Mouse (Mus musculus): ENCODE results near the gene Pcsk7. TPM values are rescaled to one million over a fixed set of nuclear protein-coding genes. Genes with fewer than 3 reads are reported as not detected.

The Pcsk7 gene
- polyA plus RNA-seq, 2 experiments = 5.0 to 7.3 TPM

GRCm38 (mm10) chr9:45959661-45960060 lies 53.4 kb downstream of the Pcsk7 start:
- Histone ChIP-seq H3K9ac (replicated peaks) (no peak overlapping the region), H3K4me1 (replicated peaks; ENCODE audit: control insufficient read depth in 2 of 2, insufficient read depth in 2 of 2, low read length in 1 of 2) (peaks cover 0 to 6% of the 10 kb centered on the region in 2 experiments; a peak in 3 of 4 replicates), H3K4me2 (ENCODE audit: low read depth) (no peak overlapping the region), H3K27ac (no peak overlapping the region), H3K9me3 (ENCODE audit: control insufficient read depth, low read length) (no peaks in the 10 kb centered on the region), H3K36me3 (replicated peaks; ENCODE audit: control insufficient read depth, insufficient read depth, low read depth) (peaks cover 17% of the 10 kb centered on the region), H3K4me3 (ENCODE audit: insufficient read depth in 1 of 2, low read depth in 2 of 2, low read length in 2 of 2) (no peak overlapping the region), H3K27me3 (ENCODE audit: control insufficient read depth, insufficient read depth, low read length) (no peaks in the 10 kb centered on the region)
- no peak for TF ChIP-seq CTCF (IDR thresholded peaks at IDR 0.05; ENCODE audit: low read depth)
- TF ChIP-seq EP300 (IDR thresholded peaks at IDR 0.05; ENCODE audit: low read depth) = no peak
- ATAC-seq (ENCODE audit: insufficient read depth) (no peak), DNase-seq (ENCODE audit: low read depth in 3 of 3, low spot score in 3 of 3) (no peak)
- WGBS (ENCODE audit: insufficient replicate concordance) = 50% methylated on average over 7 of the region's 7 CpGs

- ATAC-seq (ENCODE audit: insufficient read depth) (no peak), DNase-seq (ENCODE audit: low read depth in 3 of 3, low spot score in 3 of 3) (no peak)
- no peaks in the 10 kb centered on the region; a peak in 1 of 4 replicates for H3K4me1 ChIP-seq (replicated peaks; ENCODE audit: control insufficient read depth in 2 of 2, insufficient read depth in 2 of 2, low read length in 1 of 2)
- no peak overlapping the region for H3K9ac ChIP-seq (replicated peaks)
- TF ChIP-seq CTCF (IDR thresholded peaks at IDR 0.05; ENCODE audit: low read depth) = no peak
- no peak for TF ChIP-seq EP300 (IDR thresholded peaks at IDR 0.05; ENCODE audit: low read depth)
- 76% methylated on average over 2 of the region's 2 CpGs for WGBS (ENCODE audit: insufficient replicate concordance)
- H3K9me3 ChIP-seq (ENCODE audit: control insufficient read depth, low read length) = no peaks in the 10 kb centered on the region
- peaks cover 34% of the 10 kb centered on the region for H3K36me3 ChIP-seq (replicated peaks; ENCODE audit: control insufficient read depth, insufficient read depth, low read depth)
- no peak overlapping the region for H3K4me3 ChIP-seq (ENCODE audit: insufficient read depth in 1 of 2, low read depth in 2 of 2, low read length in 2 of 2)
- H3K27me3 ChIP-seq (ENCODE audit: control insufficient read depth, insufficient read depth, low read length) = no peaks in the 10 kb centered on the region
- H3K4me2 ChIP-seq (ENCODE audit: low read depth) = no peak overlapping the region
- no peak overlapping the region for H3K27ac ChIP-seq
Measured at GRCm38 (mm10) chr9:45961855-45962254, 55.6 kb downstream of the Pcsk7 start.

- WGBS (ENCODE audit: insufficient replicate concordance) = 83% methylated on average over 6 of the region's 6 CpGs
Measured at GRCm38 (mm10) chr9:45963577-45963976, 57.3 kb downstream of the Pcsk7 start.

GRCm38 (mm10) chr9:45976884-45977283 lies 70.6 kb downstream of the Pcsk7 start:
- no peak overlapping the region for H3K27ac ChIP-seq
- H3K4me3 ChIP-seq (ENCODE audit: insufficient read depth in 1 of 2, low read depth in 2 of 2, low read length in 2 of 2) = no peak overlapping the region
- no peak overlapping the region for H3K9ac ChIP-seq (replicated peaks)
- 80% methylated on average over 2 of the region's 2 CpGs for WGBS (ENCODE audit: insufficient replicate concordance)
- H3K27me3 ChIP-seq (ENCODE audit: control insufficient read depth, insufficient read depth, low read length) = no peaks in the 10 kb centered on the region
- no peaks in the 10 kb centered on the region for H3K9me3 ChIP-seq (ENCODE audit: control insufficient read depth, low read length)
- TF ChIP-seq CTCF (IDR thresholded peaks at IDR 0.05; ENCODE audit: low read depth) (peak; percentile 38), EP300 (IDR thresholded peaks at IDR 0.05; ENCODE audit: low read depth) (no peak)
- no peak for ATAC-seq (ENCODE audit: insufficient read depth)
- peaks cover 7 to 12% of the 10 kb centered on the region in 2 experiments for H3K4me1 ChIP-seq (replicated peaks; ENCODE audit: control insufficient read depth in 2 of 2, insufficient read depth in 2 of 2, low read length in 1 of 2)
- H3K4me2 ChIP-seq (ENCODE audit: low read depth) = no peak overlapping the region
- H3K36me3 ChIP-seq (replicated peaks; ENCODE audit: control insufficient read depth, insufficient read depth, low read depth) = peaks cover 50% of the 10 kb centered on the region
- DNase-seq (ENCODE audit: low read depth in 3 of 3, low spot score in 3 of 3) = no peak

More at GRCm38 (mm10) chr9:45963577-45963976, 57.3 kb downstream of the Pcsk7 start:
- Histone ChIP-seq H3K27ac (no peak overlapping the region), H3K4me1 (replicated peaks; ENCODE audit: control insufficient read depth in 2 of 2, insufficient read depth in 2 of 2, low read length in 1 of 2) (no peaks in the 10 kb centered on the region; a peak in 1 of 4 replicates), H3K36me3 (replicated peaks; ENCODE audit: control insufficient read depth, insufficient read depth, low read depth) (peaks cover 51% of the 10 kb centered on the region), H3K4me3 (ENCODE audit: insufficient read depth in 1 of 2, low read depth in 2 of 2, low read length in 2 of 2) (no peak overlapping the region), H3K4me2 (ENCODE audit: low read depth) (no peak overlapping the region), H3K9ac (replicated peaks) (no peak overlapping the region), H3K27me3 (ENCODE audit: control insufficient read depth, insufficient read depth, low read length) (no peaks in the 10 kb centered on the region), H3K9me3 (ENCODE audit: control insufficient read depth, low read length) (no peaks in the 10 kb centered on the region)
- DNase-seq (ENCODE audit: low read depth in 3 of 3, low spot score in 3 of 3) (no peak), ATAC-seq (ENCODE audit: insufficient read depth) (no peak)
- TF ChIP-seq EP300 (IDR thresholded peaks at IDR 0.05; ENCODE audit: low read depth) = no peak

Small RNA genes lying within 50 kb of the gene (microRNA-seq; reads per million reads assigned to microRNA genes)
- not detected for gene Mir7087

Other genes with a start within 250 kb of the Pcsk7 start
- gene Cep164, start 77.8 kb upstream of the Pcsk7 start, polyA plus RNA-seq (2012; rRNA removed) = 4.9 and 5.7 TPM in 2 replicates
- 3.7 and 4.0 TPM in 2 replicates for gene Cep164, start 77.8 kb upstream of the Pcsk7 start, polyA plus RNA-seq (2014; fragmentation: Nextera tagmentation; extraction: Ambion mirVana)
- 3.1 and 3.4 TPM in 2 replicates for gene Bace1, start 67.9 kb upstream of the Pcsk7 start, polyA plus RNA-seq (2012; rRNA removed)
- gene Bace1, start 67.9 kb upstream of the Pcsk7 start, polyA plus RNA-seq (2014; fragmentation: Nextera tagmentation; extraction: Ambion mirVana) = 3.6 and 4.2 TPM in 2 replicates
- gene Rnf214, start 414 bp downstream of the Pcsk7 start, polyA plus RNA-seq (2012; rRNA removed) = 5.0 and 6.3 TPM in 2 replicates
- 10.5 and 12.0 TPM in 2 replicates for gene Rnf214, start 414 bp downstream of the Pcsk7 start, polyA plus RNA-seq (2014; fragmentation: Nextera tagmentation; extraction: Ambion mirVana)
- 5.1 and 6.3 TPM in 2 replicates for gene Tagln, start 29.6 kb downstream of the Pcsk7 start, polyA plus RNA-seq (2012; rRNA removed)
- gene Tagln, start 29.6 kb downstream of the Pcsk7 start, polyA plus RNA-seq (2014; fragmentation: Nextera tagmentation; extraction: Ambion mirVana) = 2.6 and 6.8 TPM in 2 replicates
- 20.4 and 26.8 TPM in 2 replicates for gene Sidt2, start 48.8 kb downstream of the Pcsk7 start, polyA plus RNA-seq (2012; rRNA removed)
- gene Sidt2, start 48.8 kb downstream of the Pcsk7 start, polyA plus RNA-seq (2014; fragmentation: Nextera tagmentation; extraction: Ambion mirVana) = 11.6 and 16.5 TPM in 2 replicates
- 13.2 and 23.1 TPM in 2 replicates for gene Pafah1b2, start 106.2 kb downstream of the Pcsk7 start, polyA plus RNA-seq (2012; rRNA removed)
- gene Pafah1b2, start 106.2 kb downstream of the Pcsk7 start, polyA plus RNA-seq (2014; fragmentation: Nextera tagmentation; extraction: Ambion mirVana) = 59.6 and 65.6 TPM in 2 replicates
- 3.0 and 4.1 TPM in 2 replicates for gene Sik3, start 106.3 kb downstream of the Pcsk7 start, polyA plus RNA-seq (2012; rRNA removed)
- gene Sik3, start 106.3 kb downstream of the Pcsk7 start, polyA plus RNA-seq (2014; fragmentation: Nextera tagmentation; extraction: Ambion mirVana) = 2.1 and 2.4 TPM in 2 replicates